Mouse (Mus musculus): ENCODE measurements around the gene Prpf6.

The Prpf6 gene

GRCm38 (mm10) chr2:181591528-181592085 lies at the start of gene Prpf6:
Gene Prpf6, plus strand, starts transcription at chr2:181591868.
- in situ Hi-C loops (cut with MboI, MseI): loop anchor here in 1 of 2 experiments (25.0 kb wide), 1 partner anchor 879 kb away; the partner anchor contains the start of genes Dido1 and Gid8

- in situ Hi-C loops (cut with MboI, MseI): no loop called here
Measured at GRCm38 (mm10) chr2:181546142-181546541, 45.5 kb upstream of the Prpf6 start.

- in situ Hi-C loops (cut with MboI, MseI): no loop called here
Measured at GRCm38 (mm10) chr2:181548227-181548626, 43.4 kb upstream of the Prpf6 start.

GRCm38 (mm10) chr2:181548682-181549081 lies 43.0 kb upstream of the Prpf6 start:
- in situ Hi-C loops (cut with MboI, MseI): no loop called here

- in situ Hi-C loops (cut with MboI, MseI): no loop called here
Measured at GRCm38 (mm10) chr2:181550233-181550632, 41.4 kb upstream of the Prpf6 start.

- in situ Hi-C loops (cut with MboI, MseI): no loop called here
Measured at GRCm38 (mm10) chr2:181553772-181554171, 37.9 kb upstream of the Prpf6 start.

GRCm38 (mm10) chr2:181567338-181567737 lies 24.3 kb upstream of the Prpf6 start:
- in situ Hi-C loops (cut with MboI, MseI): no loop called here

GRCm38 (mm10) chr2:181568272-181569008 lies 23.2 kb upstream of the Prpf6 start:
- in situ Hi-C loops (cut with MboI, MseI): no loop called here

GRCm38 (mm10) chr2:181569856-181570255 lies 21.8 kb upstream of the Prpf6 start:
- in situ Hi-C loops (cut with MboI, MseI): no loop called here

- in situ Hi-C loops (cut with MboI, MseI): no loop called here
Measured at GRCm38 (mm10) chr2:181570375-181570774, 21.3 kb upstream of the Prpf6 start.

GRCm38 (mm10) chr2:181570921-181571595 lies 20.6 kb upstream of the Prpf6 start:
- in situ Hi-C loops (cut with MboI, MseI): no loop called here

GRCm38 (mm10) chr2:181571941-181572670 lies 19.6 kb upstream of the Prpf6 start:
- in situ Hi-C loops (cut with MboI, MseI): no loop called here

GRCm38 (mm10) chr2:181572921-181573920 lies 18.4 kb upstream of the Prpf6 start:
- in situ Hi-C loops (cut with MboI, MseI): no loop called here

GRCm38 (mm10) chr2:181573961-181574360 lies 17.7 kb upstream of the Prpf6 start:
- in situ Hi-C loops (cut with MboI, MseI): no loop called here

- in situ Hi-C loops (cut with MboI, MseI): loop anchor here (5.0 to 25.0 kb wide), 3 partner anchors 48 to 863 kb away; partner anchors contain the start of genes Dido1 (in 1 of the 2) and Gid8 (in 1 of the 2)
Measured at GRCm38 (mm10) chr2:181574921-181575545, 16.6 kb upstream of the Prpf6 start.

GRCm38 (mm10) chr2:181576613-181577012 lies 15.1 kb upstream of the Prpf6 start:
- in situ Hi-C loops (cut with MboI, MseI): loop anchor here (5.0 to 25.0 kb wide), 3 partner anchors 49 to 864 kb away; partner anchors contain the start of genes Dido1 (in 1 of the 2) and Gid8 (in 1 of the 2)

GRCm38 (mm10) chr2:181577126-181577525 lies 14.5 kb upstream of the Prpf6 start:
- in situ Hi-C loops (cut with MboI, MseI): loop anchor here (5.0 to 25.0 kb wide), 3 partner anchors 50 to 865 kb away; partner anchors contain the start of genes Dido1 (in 1 of the 2) and Gid8 (in 1 of the 2)

- in situ Hi-C loops (cut with MboI, MseI): loop anchor here (5.0 to 25.0 kb wide), 3 partner anchors 51 to 866 kb away; partner anchors contain the start of genes Dido1 (in 1 of the 2) and Gid8 (in 1 of the 2)
Measured at GRCm38 (mm10) chr2:181577981-181578581, 13.6 kb upstream of the Prpf6 start.

All from T-helper 17 cell (primary cell).